In genomic region chr1:53352327-53353261, GRCm38 (mm10) we compare ENCODE assay signal across 8 mouse cellular contexts. TPM values are rescaled to one million over a fixed set of nuclear protein-coding genes. Genes with fewer than 3 reads are reported as not detected.
DNase-seq lines count a peak whose midpoint lies in the region; ATAC-seq lines count a peak whose summit lies in the region.

TSS of gene Asdurf (minus strand) at chr1:53352619.
TSS of gene Gm28551 (minus strand) at chr1:53352667.
TSS of gene Asnsd1 (minus strand) at chr1:53352752.

- no peaks in the 10 kb centered on the region for H3K27me3 ChIP-seq in forebrain, embryonic 14.5 days (replicated peaks; ENCODE audit: control insufficient read depth, insufficient read depth, low read length)
- H3K27me3 ChIP-seq in neural tube, embryonic 15.5 days (replicated peaks) = no peaks in the 10 kb centered on the region

- peak within 1 kb of the TSS; percentile 92 for H3K9ac ChIP-seq in forebrain, embryonic 14.5 days (ENCODE audit: low read length)
- peak within 1 kb of the TSS; percentile 96 for H3K9ac ChIP-seq in neural tube, embryonic 15.5 days (replicated peaks)

- H3K9me3 ChIP-seq in forebrain, embryonic 14.5 days (replicated peaks; ENCODE audit: control insufficient read depth, low read length) = no peaks in the 10 kb centered on the region; the same call in 1 of the 2 replicates
- no peaks in the 10 kb centered on the region for H3K9me3 ChIP-seq in neural tube, embryonic 15.5 days (replicated peaks)

- peak within 1 kb of the TSS; percentile 71 for H3K4me3 ChIP-seq in forebrain, embryonic 14.5 days (ENCODE audit: low read depth, low read length)
- H3K4me3 ChIP-seq in neural tube, embryonic 15.5 days (replicated peaks) = peak within 1 kb of the TSS; percentile 90

- peak; percentile 98 for DNase-seq in ES-CJ7 (ENCODE audit: low read depth, low spot score)
- peak; percentile 96 for DNase-seq in cerebellum, adult 11 months
- DNase-seq in forebrain, embryonic 14.5 days (ENCODE audit: low spot score) = peak; percentile 98
- peak; percentile 98 to 99 for DNase-seq in heart, postnatal 14 days
- peak; percentile 98 for DNase-seq in layer of hippocampus, adult 11-12 months (ENCODE audit: low spot score)
- DNase-seq in lung, adult 18-20 months = peak; percentile 97 to 98
- peak; percentile 92 for DNase-seq in testis, postnatal 14 days (ENCODE audit: low spot score)

- H3K4me1 ChIP-seq in forebrain, embryonic 14.5 days (ENCODE audit: control insufficient read depth, insufficient read depth, low read length) = peaks cover 5% of the 10 kb centered on the region
- H3K4me1 ChIP-seq in neural tube, embryonic 15.5 days = peaks cover 9% of the 10 kb centered on the region

- intact Hi-C loops in heart, postnatal 14 days (cut with DNase I) = loop anchor here (2.0 to 10.0 kb wide), 3 partner anchors 35 to 300 kb away; partner anchors contain the start of genes Gm28778, Ormdl1 and Pms1

- ATAC-seq in forebrain, embryonic 14.5 days = peak; percentile 100
- peak; percentile 100 for ATAC-seq in neural tube, embryonic 15.5 days (ENCODE audit: low FRiP score)

- WGBS in forebrain, embryonic 14.5 days = under 1% methylated on average over 44 of the region's 44 CpGs
- WGBS in neural tube, embryonic 15.5 days = 0% methylated on average over 44 of the region's 44 CpGs

- peaks cover 14% of the 10 kb centered on the region for H3K36me3 ChIP-seq in forebrain, embryonic 14.5 days (ENCODE audit: control insufficient read depth, insufficient read depth, low read length)
- peaks cover 14% of the 10 kb centered on the region for H3K36me3 ChIP-seq in neural tube, embryonic 15.5 days

- H3K27ac ChIP-seq in forebrain, embryonic 14.5 days (ENCODE audit: low read depth, low read length) = peak within 1 kb of the TSS; percentile 87
- H3K27ac ChIP-seq in neural tube, embryonic 15.5 days (replicated peaks) = peak within 1 kb of the TSS; percentile 93

- H3K4me2 ChIP-seq in forebrain, embryonic 14.5 days (ENCODE audit: low read length) = peak within 1 kb of the TSS; percentile 52
- peak within 1 kb of the TSS; percentile 56 for H3K4me2 ChIP-seq in neural tube, embryonic 15.5 days

RNA-seq across cellular contexts. Expression of gene Asdurf, which starts in this region (rescaled TPM):
- polyA plus RNA-seq in forebrain, embryonic 14.5 days (2014; fragmentation: Nextera tagmentation; extraction: Ambion mirVana) = 8.3 and 23.3 TPM in 2 replicates
- total RNA-seq in heart, postnatal 14 days (2021) = 1 to 10 TPM; 2.3 to 4.3 TPM
- 8.9 and 12.0 TPM in 2 replicates for polyA plus RNA-seq in neural tube, embryonic 15.5 days (2015; fragmentation: Nextera tagmentation; extraction: Ambion mirVana)

RNA-seq across cellular contexts. Expression of gene Gm28551, which starts in this region (rescaled TPM):
- 1.2 and 1.5 TPM in 2 replicates for polyA plus RNA-seq in forebrain, embryonic 14.5 days (2014; fragmentation: Nextera tagmentation; extraction: Ambion mirVana)
- under 1 TPM in 1 of 2 experiments, not detected in 1; 0.07 TPM for total RNA-seq in heart, postnatal 14 days (2021)
- polyA plus RNA-seq in neural tube, embryonic 15.5 days (2015; fragmentation: Nextera tagmentation; extraction: Ambion mirVana) = 2.3 and 3.1 TPM in 2 replicates

RNA-seq across cellular contexts. Expression of gene Asnsd1, which starts in this region (rescaled TPM):
- 66.6 and 72.1 TPM in 2 replicates for polyA plus RNA-seq in forebrain, embryonic 14.5 days (2014; fragmentation: Nextera tagmentation; extraction: Ambion mirVana)
- 10 to 100 TPM; 42.2 to 45.6 TPM for total RNA-seq in heart, postnatal 14 days (2021)
- polyA plus RNA-seq in neural tube, embryonic 15.5 days (2015; fragmentation: Nextera tagmentation; extraction: Ambion mirVana) = 57.3 and 61.2 TPM in 2 replicates

Comparison
In these comparisons a context has a peak if more than half of its experiments do, and no peak if none do; other contexts are left out.
1. Peak in every context shown above with its lines: DNase-seq, ATAC-seq, H3K4me3 ChIP-seq and H3K27ac ChIP-seq.